Mouse (Mus musculus): ENCODE data around the gene Sec24b.

Sec24b gene

GRCm38 (mm10) chr3:130054587-130054986 lies 6.8 kb downstream of the Sec24b start:
- no peak for DNase-seq

- DNase-seq: no peak
These were observed 7.8 kb downstream of the Sec24b start for GRCm38 (mm10) chr3:130053340-130054066.

- DNase-seq: no peak
These were observed 8.6 kb downstream of the Sec24b start for GRCm38 (mm10) chr3:130052541-130053298.

GRCm38 (mm10) chr3:130052116-130052515 lies 9.2 kb downstream of the Sec24b start:
- no peak for DNase-seq

DNA sequence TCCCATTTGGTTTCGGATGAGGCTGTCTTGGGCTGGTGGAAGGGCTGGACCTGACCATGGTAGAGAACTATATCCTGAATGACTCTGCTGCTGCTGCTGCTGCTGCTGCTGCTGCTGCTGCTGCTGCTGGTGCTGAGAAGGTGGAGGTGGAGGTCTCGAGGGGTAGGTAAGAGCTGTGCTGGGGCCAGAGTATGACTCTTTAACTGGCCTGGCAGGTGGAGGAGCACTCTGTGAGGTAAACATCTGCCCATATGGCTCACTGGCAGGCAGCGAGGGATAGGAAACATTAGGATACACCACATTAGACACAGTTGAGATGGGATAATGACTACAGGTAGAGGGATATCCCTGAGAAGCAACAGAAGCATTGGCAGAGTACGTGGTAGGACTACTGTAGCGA lies 20.6 kb downstream of the Sec24b start:
- no peak for DNase-seq

DNA sequence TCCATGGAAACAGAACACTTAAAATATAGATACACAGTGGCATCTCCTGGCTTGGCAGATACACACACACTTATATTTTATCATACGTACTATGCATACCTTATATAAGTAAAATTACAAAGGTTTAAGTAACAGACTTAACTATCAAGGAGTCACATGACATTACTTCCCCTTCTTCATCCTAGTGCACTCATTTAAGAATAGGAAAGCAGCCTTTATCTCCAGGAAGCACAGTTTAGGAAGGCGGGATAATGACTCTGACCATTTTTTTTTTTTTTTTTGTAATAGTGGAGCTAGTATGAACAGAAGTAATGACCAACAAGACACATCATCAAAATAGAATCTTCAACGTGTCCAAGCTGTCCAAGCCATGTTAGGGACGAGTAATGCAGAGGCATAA lies 21.3 kb downstream of the Sec24b start:
- no peak for DNase-seq

- no peak for DNase-seq
These were observed 32.6 kb downstream of the Sec24b start for GRCm38 (mm10) chr3:130028741-130029140.

GRCm38 (mm10) chr3:130026181-130026580 lies 35.2 kb downstream of the Sec24b start:
- DNase-seq: peak; percentile 17 to 25

DNA sequence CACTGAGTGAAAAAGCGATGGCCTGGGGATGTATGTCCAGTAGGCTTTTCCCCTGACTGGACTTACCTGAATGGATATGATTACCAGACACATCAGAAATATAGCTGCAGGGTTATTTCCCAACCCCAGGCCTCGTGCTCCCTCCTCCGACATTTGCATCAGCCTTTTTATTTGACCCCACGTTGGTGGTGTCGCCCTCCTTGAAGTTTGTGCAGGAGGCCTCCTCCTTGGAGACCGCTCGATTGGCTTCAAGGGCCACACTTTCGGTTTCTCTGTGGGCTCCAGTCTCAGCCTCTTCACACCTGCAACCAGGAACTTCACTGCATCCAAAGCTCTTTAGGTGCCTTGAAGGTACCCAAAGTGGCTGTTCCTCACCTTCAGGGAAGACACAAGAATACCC lies 35.8 kb downstream of the Sec24b start:
- DNase-seq: no peak

- no peak for DNase-seq
These were observed 48.4 kb downstream of the Sec24b start for GRCm38 (mm10) chr3:130012943-130013342.

DNA sequence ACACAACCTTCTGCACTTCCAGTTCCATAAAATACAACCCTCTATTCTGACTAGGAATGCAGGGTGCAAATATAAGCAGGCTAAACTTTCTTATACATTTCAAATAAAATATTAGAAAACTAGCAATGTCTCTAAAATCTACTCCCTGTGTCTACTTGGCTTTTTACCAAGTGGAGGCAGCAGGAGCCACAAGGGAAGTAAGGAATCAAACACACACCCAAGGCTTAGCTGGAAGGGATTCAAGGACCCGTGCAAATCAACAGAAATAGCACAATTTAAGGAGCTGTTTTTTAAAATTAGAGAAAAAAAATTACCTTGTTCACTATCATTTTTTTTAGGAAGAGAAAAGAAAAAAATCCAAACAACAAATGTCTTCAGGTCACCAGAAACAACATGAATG lies 50.1 kb downstream of the Sec24b start:
- DNase-seq: no peak

- no peak for DNase-seq
These were observed 55.2 kb downstream of the Sec24b start for GRCm38 (mm10) chr3:130006141-130006540.

- no peak for DNase-seq
These were observed 60.4 kb downstream of the Sec24b start for GRCm38 (mm10) chr3:130000926-130001325.

DNA sequence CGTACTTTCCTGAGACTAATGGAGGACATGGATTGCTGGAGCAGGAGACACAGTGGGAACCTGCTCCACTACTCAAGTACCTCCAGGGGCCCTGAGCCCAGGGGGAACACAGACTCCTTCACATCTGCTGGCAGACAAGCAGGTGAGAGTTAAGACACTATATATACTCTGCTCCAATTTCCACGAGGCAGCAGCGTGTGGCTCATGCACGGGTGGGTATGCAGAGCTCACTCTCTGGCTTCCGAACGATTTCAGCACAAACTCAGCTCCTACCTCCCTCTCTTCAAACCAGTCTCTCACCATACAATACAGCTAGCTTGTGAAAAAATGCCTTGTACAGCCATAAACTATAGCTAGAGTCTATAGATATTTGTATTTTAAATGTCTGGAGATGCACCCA lies 62.8 kb downstream of the Sec24b start:
- DNase-seq: no peak

- no peak for DNase-seq
These were observed 63.4 kb downstream of the Sec24b start for GRCm38 (mm10) chr3:129998001-129998400.

- DNase-seq: no peak
These were observed 64.0 kb downstream of the Sec24b start for GRCm38 (mm10) chr3:129997324-129997723.

DNA sequence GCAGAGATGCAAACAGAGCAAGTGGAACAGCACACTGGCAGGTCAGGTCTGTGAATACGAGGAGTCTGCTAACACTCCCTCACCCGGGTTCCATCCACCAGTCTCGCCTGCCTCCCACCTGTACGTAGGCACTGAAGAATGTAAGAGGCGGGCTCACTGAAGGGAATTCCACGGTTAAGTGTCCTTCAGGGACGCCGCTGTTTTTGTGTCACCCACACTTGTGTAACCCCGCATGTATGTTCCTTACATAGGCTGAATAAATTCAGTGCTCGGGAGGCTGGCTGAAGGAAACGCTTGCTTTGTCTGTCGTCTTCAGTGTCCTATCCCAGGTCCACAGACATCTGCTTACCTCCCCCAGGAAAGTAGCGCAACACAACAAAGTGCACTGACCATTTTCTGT lies 74.1 kb downstream of the Sec24b start:
- DNase-seq: no peak

- peak; percentile 10 to 18 for DNase-seq
These were observed 76.0 kb downstream of the Sec24b start for GRCm38 (mm10) chr3:129985335-129985734.

GRCm38 (mm10) chr3:129984797-129985196 lies 76.6 kb downstream of the Sec24b start:
- DNase-seq: no peak

DNA sequence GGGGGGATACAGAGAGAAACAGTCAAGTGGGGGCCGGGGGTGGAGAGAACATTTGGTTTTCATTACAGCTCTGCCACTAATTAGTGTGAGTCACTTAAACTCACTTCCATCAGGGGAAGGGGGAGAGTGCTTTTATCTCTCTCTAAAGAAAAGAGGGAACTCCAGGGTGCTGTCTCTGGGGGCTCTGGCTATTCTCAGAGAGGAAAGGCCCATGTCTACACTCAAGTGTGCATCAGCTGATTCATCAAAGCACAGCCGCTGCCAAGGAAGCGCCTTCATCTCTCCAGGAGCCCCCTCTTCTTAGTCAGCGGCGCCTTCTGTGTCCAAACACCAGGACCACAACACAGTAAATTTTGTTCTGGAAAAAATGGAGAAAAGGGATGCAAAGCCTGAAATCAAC lies 79.1 kb downstream of the Sec24b start:
- no peak for DNase-seq

- no peak for DNase-seq
These were observed 79.6 kb downstream of the Sec24b start for GRCm38 (mm10) chr3:129981756-129982155.

GRCm38 (mm10) chr3:129979510-129979909 lies 81.8 kb downstream of the Sec24b start:
- no peak for DNase-seq

DNA sequence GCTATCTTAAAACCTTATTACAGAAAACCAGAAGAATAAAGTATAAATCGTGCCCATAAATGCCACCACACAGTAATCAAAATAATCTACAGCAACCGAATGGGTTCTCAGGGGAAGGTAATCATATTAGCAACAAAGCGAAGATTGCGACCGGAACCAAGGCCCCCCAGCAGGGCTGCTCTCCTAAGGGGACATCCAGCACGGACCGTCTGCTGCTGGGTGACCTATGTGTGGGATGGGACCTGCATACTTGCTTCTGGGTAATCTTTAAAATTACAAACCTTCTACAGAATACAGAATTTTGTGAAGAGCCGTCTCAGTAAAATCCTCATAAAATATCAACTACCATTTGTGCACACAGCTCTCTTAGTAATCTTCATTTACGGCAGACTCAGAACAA lies 82.6 kb downstream of the Sec24b start:
- DNase-seq: no peak

DNA sequence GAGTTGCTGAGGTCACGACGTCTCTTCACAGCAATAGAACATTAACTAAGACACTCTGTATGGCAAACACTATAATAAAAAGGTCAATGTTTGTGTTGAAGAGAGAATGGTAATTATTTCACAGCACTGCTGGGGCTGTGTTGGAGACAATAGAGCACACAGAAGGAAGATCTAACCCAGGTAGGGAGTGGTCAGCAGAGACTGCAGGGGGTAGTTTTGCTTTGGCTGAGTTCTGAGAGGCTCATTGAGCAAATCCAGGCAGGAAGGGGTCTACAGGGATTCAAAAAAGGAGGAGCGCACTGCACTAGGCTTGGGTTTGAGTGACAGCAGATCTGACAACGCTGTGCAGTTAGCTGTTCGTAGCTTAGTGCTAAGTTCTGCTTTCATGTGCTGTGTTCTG lies 85.0 kb downstream of the Sec24b start:
- DNase-seq: no peak

Data from cerebellum, postnatal 14 days (tissue).